Mouse (Mus musculus) T-helper 2 cell (primary cell): ENCODE measurements at regions not wholly inside any gene's neighbourhood (a gene's known extent, or its start where the extent isn't known, plus 50 kb on each side); places are given as distances from the start of the nearest gene placed in this dataset.

Source experiments
- in situ Hi-C: fragments of 300-600 bp; cut with MboI, MseI; formaldehyde crosslinking; loops from one replicate; pipeline ENCODE4 v1.15.1; 2025; ENCODE audit warnings: high pct_unique_total_duplicates

GRCm38 (mm10) chr17:94165305-94165860 is 584.4 kb downstream of the Mettl4 start:
- in situ Hi-C loops, result loop anchor here (10.0 kb wide), 1 partner anchor 499 kb away; no protein-coding TSS in a partner anchor

- in situ Hi-C loops, result no loop called here
Observed at GRCm38 (mm10) chr17:94144298-94144697, 605.5 kb downstream of the Mettl4 start.

- in situ Hi-C loops, result no loop called here
Observed at GRCm38 (mm10) chr17:94133201-94133600, 616.6 kb downstream of the Mettl4 start.

- in situ Hi-C loops, result no loop called here
Observed at GRCm38 (mm10) chr17:94093984-94094660, 655.7 kb downstream of the Mettl4 start.

GRCm38 (mm10) chr17:94054436-94055060 is 695.3 kb downstream of the Mettl4 start:
- in situ Hi-C loops, result no loop called here

GRCm38 (mm10) chr17:94048475-94048874 is 701.3 kb downstream of the Mettl4 start:
- in situ Hi-C loops, result no loop called here

- in situ Hi-C loops, result loop anchor here (10.0 kb wide), 1 partner anchor 517 kb away; no protein-coding TSS in a partner anchor
Observed at GRCm38 (mm10) chr17:94038221-94038620, 711.6 kb downstream of the Mettl4 start.

GRCm38 (mm10) chr17:94012386-94012785 is 737.4 kb downstream of the Mettl4 start:
- in situ Hi-C loops, result no loop called here

GRCm38 (mm10) chr17:94002095-94002494 is 747.7 kb downstream of the Mettl4 start:
- in situ Hi-C loops, result no loop called here

- in situ Hi-C loops, result no loop called here
Observed at GRCm38 (mm10) chr17:94001515-94001914, 748.3 kb downstream of the Mettl4 start.

GRCm38 (mm10) chr17:93986932-93987331 is 762.9 kb downstream of the Mettl4 start:
- in situ Hi-C loops, result no loop called here
